Mouse (Mus musculus): ENCODE results near the gene D17Wsu92e.

- TF ChIP-seq CTCF (IDR thresholded peaks at IDR 0.05) (no peak), EP300 (IDR thresholded peaks at IDR 0.05) (no peak)
Observed at GRCm38 (mm10) chr17:27725412-27725811, 95.0 kb downstream of the D17Wsu92e start.
